Mouse (Mus musculus) G1E (cell line): ENCODE data around the gene Ncf1.

Source experiments
- CTCF ChIP-seq: IDR thresholded peaks from 2 replicates; pipeline ENCODE4 v1.5.1; 2012; ENCODE audit warnings: low read depth, low read length, inconsistent platforms, mixed read lengths
- POLR2AphosphoS5 ChIP-seq: IDR thresholded peaks from 2 replicates; pipeline ENCODE4 v1.6.1; 2012; ENCODE audit warnings: low read depth, low read length, inconsistent platforms; ENCODE audit not compliant: insufficient replicate concordance

- TF ChIP-seq CTCF, result no peak
- no peak for TF ChIP-seq POLR2AphosphoS5
Measured at GRCm38 (mm10) chr5:134260001-134260636, 30.7 kb upstream of the Ncf1 start.
